Mouse (Mus musculus): ENCODE results near the gene Emx1. TPM values are rescaled to one million over a fixed set of nuclear protein-coding genes. Genes with fewer than 3 reads are reported as not detected.
A peak's percentile ranks its signal among the peaks of the same experiment; 100 is the strongest.

Emx1 gene
- polyA plus RNA-seq, 1 experiment from 2014 or later: 68.6 TPM

DNA sequence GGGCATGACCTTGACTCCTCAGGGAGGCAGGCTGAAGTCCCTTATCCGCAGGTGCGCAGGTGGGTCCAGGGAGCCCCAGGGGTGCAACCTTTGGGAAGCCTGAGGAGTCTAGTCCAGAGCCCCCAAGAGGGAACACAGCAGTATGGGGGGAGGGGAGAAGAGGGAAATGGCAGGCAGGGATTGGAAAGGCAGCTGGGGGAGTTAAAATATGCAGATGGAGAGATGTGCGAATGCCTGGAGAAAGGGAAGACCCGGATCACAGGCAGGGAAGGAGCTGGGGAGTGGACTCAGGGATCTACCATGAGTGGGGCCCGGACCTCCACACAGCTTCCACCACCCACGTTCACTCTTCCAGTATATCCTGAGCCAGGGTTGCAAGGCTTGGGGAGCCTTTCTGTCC lies 44.2 kb downstream of the Emx1 start:
- no peak overlapping the region for H3K27ac ChIP-seq (ENCODE audit: low read depth, low read length)
- no peaks in the 10 kb centered on the region for H3K9me3 ChIP-seq (replicated peaks; ENCODE audit: control insufficient read depth, low read length)
- H3K4me3 ChIP-seq (ENCODE audit: low read depth, low read length): no peak overlapping the region
- ATAC-seq (peak; percentile 53), DNase-seq (ENCODE audit: low spot score) (peak; percentile 77)
- no peak overlapping the region for H3K9ac ChIP-seq (ENCODE audit: low read length)
- no peak overlapping the region for H3K4me2 ChIP-seq (ENCODE audit: low read length)
- no peaks in the 10 kb centered on the region for H3K27me3 ChIP-seq (replicated peaks; ENCODE audit: control insufficient read depth, insufficient read depth, low read length)
- no peaks in the 10 kb centered on the region for H3K36me3 ChIP-seq (ENCODE audit: control insufficient read depth, insufficient read depth, low read length)
- WGBS: 22% methylated on average over 6 of the region's 6 CpGs
- H3K4me1 ChIP-seq (ENCODE audit: control insufficient read depth, insufficient read depth, low read length): peaks cover 18% of the 10 kb centered on the region

- 14% methylated on average over 4 of the region's 4 CpGs for WGBS
- Histone ChIP-seq H3K36me3 (ENCODE audit: control insufficient read depth, insufficient read depth, low read length) (no peaks in the 10 kb centered on the region), H3K4me2 (ENCODE audit: low read length) (no peak overlapping the region), H3K9ac (ENCODE audit: low read length) (no peak overlapping the region), H3K27me3 (replicated peaks; ENCODE audit: control insufficient read depth, insufficient read depth, low read length) (no peaks in the 10 kb centered on the region), H3K4me1 (ENCODE audit: control insufficient read depth, insufficient read depth, low read length) (peaks cover 14% of the 10 kb centered on the region), H3K27ac (ENCODE audit: low read depth, low read length) (no peak overlapping the region), H3K4me3 (ENCODE audit: low read depth, low read length) (no peak overlapping the region), H3K9me3 (replicated peaks; ENCODE audit: control insufficient read depth, low read length) (no peaks in the 10 kb centered on the region)
- ATAC-seq (peak; percentile 38), DNase-seq (ENCODE audit: low spot score) (no peak)
These were observed 44.8 kb downstream of the Emx1 start for GRCm38 (mm10) chr6:85232045-85232444.

- Histone ChIP-seq H3K27ac (ENCODE audit: low read depth, low read length) (no peak overlapping the region), H3K4me1 (ENCODE audit: control insufficient read depth, insufficient read depth, low read length) (peaks cover 16% of the 10 kb centered on the region), H3K9ac (ENCODE audit: low read length) (no peak overlapping the region), H3K27me3 (replicated peaks; ENCODE audit: control insufficient read depth, insufficient read depth, low read length) (no peaks in the 10 kb centered on the region), H3K36me3 (ENCODE audit: control insufficient read depth, insufficient read depth, low read length) (no peaks in the 10 kb centered on the region), H3K4me2 (ENCODE audit: low read length) (no peak overlapping the region), H3K9me3 (replicated peaks; ENCODE audit: control insufficient read depth, low read length) (no peaks in the 10 kb centered on the region), H3K4me3 (ENCODE audit: low read depth, low read length) (no peak overlapping the region)
- ATAC-seq (no peak), DNase-seq (ENCODE audit: low spot score) (no peak)
- 47% methylated on average over 7 of the region's 7 CpGs for WGBS
These were observed 45.8 kb downstream of the Emx1 start for GRCm38 (mm10) chr6:85232836-85233623.

DNA sequence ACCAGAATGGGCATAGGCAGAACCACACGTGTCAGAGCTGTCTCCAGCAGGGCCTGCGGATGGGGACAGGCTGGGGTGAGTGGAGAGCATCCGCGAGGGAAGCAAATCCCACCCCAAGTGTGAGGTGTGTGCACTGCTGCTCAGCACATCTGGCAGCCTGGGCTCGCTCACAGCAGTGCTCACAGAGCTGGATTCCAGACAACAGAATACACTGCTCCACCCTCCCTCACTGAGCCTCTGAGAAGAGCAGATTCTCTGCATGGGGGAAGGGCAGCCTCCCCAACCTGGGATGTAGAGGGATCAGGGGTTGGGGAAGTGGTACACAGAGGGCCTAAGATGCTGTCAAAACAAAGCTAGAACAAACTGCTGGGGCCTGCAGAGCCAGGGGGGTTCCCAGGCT lies 47.6 kb downstream of the Emx1 start:
- H3K36me3 ChIP-seq (ENCODE audit: control insufficient read depth, insufficient read depth, low read length): no peaks in the 10 kb centered on the region
- 29% methylated on average over 5 of the region's 5 CpGs for WGBS
- H3K9ac ChIP-seq (ENCODE audit: low read length): no peak overlapping the region
- H3K4me3 ChIP-seq (ENCODE audit: low read depth, low read length): no peak overlapping the region
- no peak overlapping the region for H3K27ac ChIP-seq (ENCODE audit: low read depth, low read length)
- H3K9me3 ChIP-seq (replicated peaks; ENCODE audit: control insufficient read depth, low read length): no peaks in the 10 kb centered on the region
- no peaks in the 10 kb centered on the region for H3K27me3 ChIP-seq (replicated peaks; ENCODE audit: control insufficient read depth, insufficient read depth, low read length)
- peaks cover 23% of the 10 kb centered on the region for H3K4me1 ChIP-seq (ENCODE audit: control insufficient read depth, insufficient read depth, low read length)
- no peak overlapping the region for H3K4me2 ChIP-seq (ENCODE audit: low read length)
- DNase-seq (ENCODE audit: low spot score): no peak
- ATAC-seq: no peak

DNA sequence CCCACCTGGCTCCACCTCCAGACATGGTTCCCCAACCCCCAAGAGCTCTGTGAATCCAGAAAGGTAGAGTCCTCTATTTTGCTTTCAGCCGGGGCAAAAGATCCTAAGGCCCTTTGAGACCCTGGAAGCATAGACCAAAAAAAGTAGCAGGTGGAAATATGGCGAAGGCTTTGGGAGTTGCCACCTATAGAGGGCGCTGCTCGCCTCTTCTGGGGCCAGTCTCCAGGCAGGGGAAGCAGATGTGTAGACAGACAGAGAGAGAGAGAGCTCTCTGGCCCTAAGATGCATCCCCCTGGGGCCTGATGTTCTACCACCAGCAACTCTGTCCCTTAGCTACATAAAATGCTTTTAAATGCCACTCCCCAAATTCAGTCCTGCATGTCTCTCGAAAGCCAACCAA lies 49.8 kb downstream of the Emx1 start:
- DNase-seq (ENCODE audit: low spot score) (no peak), ATAC-seq (0 out of 2 replicates have a peak, but pooled peaks have one; percentile 2)
- Histone ChIP-seq H3K4me2 (ENCODE audit: low read length) (no peak overlapping the region), H3K9ac (ENCODE audit: low read length) (no peak overlapping the region), H3K4me1 (ENCODE audit: control insufficient read depth, insufficient read depth, low read length) (peaks cover 19% of the 10 kb centered on the region), H3K4me3 (ENCODE audit: low read depth, low read length) (no peak overlapping the region), H3K36me3 (ENCODE audit: control insufficient read depth, insufficient read depth, low read length) (no peaks in the 10 kb centered on the region), H3K9me3 (replicated peaks; ENCODE audit: control insufficient read depth, low read length) (no peaks in the 10 kb centered on the region), H3K27me3 (replicated peaks; ENCODE audit: control insufficient read depth, insufficient read depth, low read length) (no peaks in the 10 kb centered on the region), H3K27ac (ENCODE audit: low read depth, low read length) (peak overlapping the region; percentile 34; the same call in 1 of the 2 replicates)
- WGBS: 31% methylated on average over 5 of the region's 5 CpGs

DNA sequence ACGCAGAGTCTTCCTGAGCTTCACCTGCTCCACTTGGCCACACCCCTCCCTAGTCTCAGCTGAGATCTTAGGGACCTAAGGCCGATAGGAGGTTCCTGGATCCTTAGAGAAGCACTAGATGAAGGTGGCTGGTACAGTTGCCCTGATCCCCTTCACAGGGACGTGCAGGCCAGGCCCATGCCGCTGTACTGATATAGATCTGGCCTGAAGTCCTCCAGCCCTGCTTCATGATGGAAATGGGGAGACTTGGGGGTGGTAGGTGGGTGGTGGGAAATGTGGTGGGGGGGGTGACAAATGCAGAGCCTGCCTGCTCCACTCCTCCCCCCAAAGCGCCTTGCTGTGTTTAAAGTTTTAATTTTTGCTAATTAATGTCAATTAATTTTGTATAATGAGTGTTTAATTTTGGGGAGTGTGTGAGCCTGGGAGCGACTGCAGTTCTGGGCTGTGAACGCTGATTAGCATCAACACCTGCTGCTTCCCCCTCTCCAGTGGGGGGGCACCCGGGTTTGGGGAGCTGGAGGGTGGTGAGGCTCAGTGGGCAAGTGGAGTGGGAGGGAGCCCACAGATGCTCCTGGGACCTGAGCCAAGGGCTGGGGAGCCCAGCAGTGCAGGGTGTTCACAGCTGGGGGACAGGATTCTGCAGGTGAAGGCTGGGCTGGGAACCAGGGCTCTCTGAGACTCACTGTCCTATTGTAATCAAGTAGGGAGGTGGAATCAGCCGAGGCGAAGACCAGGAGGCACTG lies 50.5 kb downstream of the Emx1 start:
- 24% methylated on average over 10 of the region's 10 CpGs for WGBS
- H3K4me1 ChIP-seq (ENCODE audit: control insufficient read depth, insufficient read depth, low read length): peaks cover 17% of the 10 kb centered on the region
- no peaks in the 10 kb centered on the region for H3K27me3 ChIP-seq (replicated peaks; ENCODE audit: control insufficient read depth, insufficient read depth, low read length)
- H3K9ac ChIP-seq (ENCODE audit: low read length): no peak overlapping the region
- no peak overlapping the region for H3K4me3 ChIP-seq (ENCODE audit: low read depth, low read length)
- no peaks in the 10 kb centered on the region for H3K9me3 ChIP-seq (replicated peaks; ENCODE audit: control insufficient read depth, low read length)
- DNase-seq (ENCODE audit: low spot score): peak; percentile 90
- H3K27ac ChIP-seq (ENCODE audit: low read depth, low read length): peak overlapping the region; percentile 70
- H3K36me3 ChIP-seq (ENCODE audit: control insufficient read depth, insufficient read depth, low read length): no peaks in the 10 kb centered on the region
- peak; percentile 87 for ATAC-seq
- no peak overlapping the region for H3K4me2 ChIP-seq (ENCODE audit: low read length)

GRCm38 (mm10) chr6:85239044-85239489 lies 51.8 kb downstream of the Emx1 start:
- H3K27me3 ChIP-seq (replicated peaks; ENCODE audit: control insufficient read depth, insufficient read depth, low read length): no peaks in the 10 kb centered on the region
- 7% methylated on average over 4 of the region's 4 CpGs for WGBS
- H3K27ac ChIP-seq (ENCODE audit: low read depth, low read length): no peak overlapping the region
- ATAC-seq (no peak), DNase-seq (ENCODE audit: low spot score) (peak; percentile 72)
- no peak overlapping the region for H3K4me2 ChIP-seq (ENCODE audit: low read length)
- no peak overlapping the region for H3K4me3 ChIP-seq (ENCODE audit: low read depth, low read length)
- H3K9me3 ChIP-seq (replicated peaks; ENCODE audit: control insufficient read depth, low read length): no peaks in the 10 kb centered on the region
- H3K9ac ChIP-seq (ENCODE audit: low read length): no peak overlapping the region
- H3K36me3 ChIP-seq (ENCODE audit: control insufficient read depth, insufficient read depth, low read length): no peaks in the 10 kb centered on the region
- peaks cover 17% of the 10 kb centered on the region for H3K4me1 ChIP-seq (ENCODE audit: control insufficient read depth, insufficient read depth, low read length)

- Histone ChIP-seq H3K9ac (ENCODE audit: low read length) (no peak overlapping the region), H3K27ac (ENCODE audit: low read depth, low read length) (no peak overlapping the region), H3K4me1 (ENCODE audit: control insufficient read depth, insufficient read depth, low read length) (peaks cover 4% of the 10 kb centered on the region; the same call in 1 of the 2 replicates), H3K36me3 (ENCODE audit: control insufficient read depth, insufficient read depth, low read length) (no peaks in the 10 kb centered on the region), H3K27me3 (replicated peaks; ENCODE audit: control insufficient read depth, insufficient read depth, low read length) (no peaks in the 10 kb centered on the region), H3K4me3 (ENCODE audit: low read depth, low read length) (no peak overlapping the region), H3K4me2 (ENCODE audit: low read length) (no peak overlapping the region), H3K9me3 (replicated peaks; ENCODE audit: control insufficient read depth, low read length) (no peaks in the 10 kb centered on the region)
- DNase-seq (ENCODE audit: low spot score): no peak
- 64% methylated on average over 9 of the region's 9 CpGs for WGBS
- ATAC-seq: no peak
These were observed 62.6 kb downstream of the Emx1 start for GRCm38 (mm10) chr6:85249821-85250220.

DNA sequence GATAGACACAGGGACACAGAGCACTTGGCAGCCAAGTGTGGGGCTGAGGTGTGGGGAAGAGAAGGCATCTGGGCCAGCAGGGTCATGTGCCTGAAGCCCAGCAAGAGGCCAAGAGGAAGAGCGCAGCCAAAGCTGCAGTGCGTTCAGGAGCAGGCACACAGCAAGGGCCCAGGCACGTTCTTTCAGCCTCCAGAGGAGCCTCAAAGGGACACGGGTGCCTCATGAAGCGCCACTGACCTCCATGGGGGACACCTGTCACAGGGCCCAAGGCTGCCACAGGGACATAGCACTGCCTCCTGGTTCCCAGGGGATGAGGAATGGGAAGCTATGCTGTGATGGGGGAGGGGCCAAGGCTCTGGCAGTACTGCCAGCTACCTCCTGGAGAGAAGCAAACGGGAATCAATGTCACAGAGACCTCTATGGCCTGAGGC lies 63.6 kb downstream of the Emx1 start:
- DNase-seq (ENCODE audit: low spot score) (no peak), ATAC-seq (no peak)
- Histone ChIP-seq H3K9me3 (replicated peaks; ENCODE audit: control insufficient read depth, low read length) (no peaks in the 10 kb centered on the region), H3K36me3 (ENCODE audit: control insufficient read depth, insufficient read depth, low read length) (no peaks in the 10 kb centered on the region), H3K27me3 (replicated peaks; ENCODE audit: control insufficient read depth, insufficient read depth, low read length) (no peaks in the 10 kb centered on the region), H3K27ac (ENCODE audit: low read depth, low read length) (no peak overlapping the region), H3K4me3 (ENCODE audit: low read depth, low read length) (no peak overlapping the region), H3K9ac (ENCODE audit: low read length) (no peak overlapping the region), H3K4me2 (ENCODE audit: low read length) (no peak overlapping the region), H3K4me1 (ENCODE audit: control insufficient read depth, insufficient read depth, low read length) (peaks cover 4% of the 10 kb centered on the region; the same call in 1 of the 2 replicates)
- WGBS: 39% methylated on average over 6 of the region's 6 CpGs

All from forebrain, embryonic 14.5 days (tissue).